Mouse (Mus musculus) stomach, postnatal 0 days (tissue): ENCODE measurements around the gene Prss33. TPM values are rescaled to one million over a fixed set of nuclear protein-coding genes. Genes with fewer than 3 reads are reported as not detected.

Source experiments
- ATAC-seq: fragments of 200-750 bp; cut with Nextera tagmentation; 2 replicates; pipeline ENCODE4 v1.8.0; 2017; ENCODE audit not compliant: low FRiP score, low TSS enrichment
- DNase-seq: peaks from one replicate; pipeline ENCODE4 v3.0.0-alpha.2; 2016; ENCODE audit warnings: low spot score
- H3K27ac ChIP-seq: fragments of 300-500 bp; sonication (generic); replicated peaks from 2 replicates; pipeline ENCODE4 v1.5.1; 2014; ENCODE audit warnings: mild to moderate bottlenecking, control low read depth
- H3K27me3 ChIP-seq: fragments of 300-500 bp; sonication (generic); 2 replicates; pipeline ENCODE4 v1.6.1; 2014; ENCODE audit warnings: low read length; ENCODE audit not compliant: control insufficient read depth, insufficient read depth
- H3K36me3 ChIP-seq: fragments of 300-500 bp; sonication (generic); 2 replicates; pipeline ENCODE4 v1.6.1; 2014; ENCODE audit warnings: low read length, mixed read lengths; ENCODE audit not compliant: control insufficient read depth, insufficient read depth
- H3K4me1 ChIP-seq: fragments of 300-500 bp; sonication (generic); replicated peaks from 2 replicates; pipeline ENCODE4 v1.6.1; 2014; ENCODE audit warnings: antibody characterized with exemption; ENCODE audit not compliant: control insufficient read depth, insufficient read depth
- H3K4me2 ChIP-seq: fragments of 300-500 bp; sonication (generic); replicated peaks from 2 replicates; pipeline ENCODE4 v1.6.1; 2014; ENCODE audit warnings: low read depth, mild to moderate bottlenecking, control low read depth, moderate library complexity
- H3K4me3 ChIP-seq: fragments of 300-500 bp; sonication (generic); 2 replicates; pipeline ENCODE4 v1.5.1; 2014; ENCODE audit warnings: low read depth, low read length, control low read depth
- H3K9ac ChIP-seq: fragments of 300-500 bp; sonication (generic); 2 replicates; pipeline ENCODE4 v1.6.1; 2014; ENCODE audit warnings: mild to moderate bottlenecking, low read length, control low read depth, mixed read lengths
- H3K9me3 ChIP-seq: fragments of 300-500 bp; sonication (generic); 2 replicates; pipeline ENCODE4 v1.6.1; 2016; ENCODE audit warnings: low read length; ENCODE audit not compliant: control insufficient read depth
- CTCF ChIP-seq: IDR thresholded peaks from 2 replicates; pipeline ENCODE4 v1.5.1; 2016; ENCODE audit warnings: antibody characterized with exemption, low read depth, mild to moderate bottlenecking, moderate library complexity
- EP300 ChIP-seq: optimal IDR thresholded peaks from 2 replicates; pipeline ENCODE3; 2016; ENCODE audit warnings: antibody characterized with exemption
- WGBS: fragments of 180-500 bp; shearing (Covaris S2); extraction: QIAGEN DNeasy Blood & Tissue Kit; methylation state at CpG from one replicate; pipeline ENCODE4 v1.1.7; 2014; 5-methylcytosine and 5-hydroxymethylcytosine counted together
- polyA plus RNA-seq: library from polyadenylated mRNA; unstranded; fragments of >200 nt; fragmentation: Nextera tagmentation; extraction: Ambion mirVana; gene quantifications from 2 replicates; pipeline ENCODE4 v1.2.1, GENCODE M21; 2015

Prss33 gene
- polyA plus RNA-seq, 1 experiment from 2014 or later = not detected

DNA sequence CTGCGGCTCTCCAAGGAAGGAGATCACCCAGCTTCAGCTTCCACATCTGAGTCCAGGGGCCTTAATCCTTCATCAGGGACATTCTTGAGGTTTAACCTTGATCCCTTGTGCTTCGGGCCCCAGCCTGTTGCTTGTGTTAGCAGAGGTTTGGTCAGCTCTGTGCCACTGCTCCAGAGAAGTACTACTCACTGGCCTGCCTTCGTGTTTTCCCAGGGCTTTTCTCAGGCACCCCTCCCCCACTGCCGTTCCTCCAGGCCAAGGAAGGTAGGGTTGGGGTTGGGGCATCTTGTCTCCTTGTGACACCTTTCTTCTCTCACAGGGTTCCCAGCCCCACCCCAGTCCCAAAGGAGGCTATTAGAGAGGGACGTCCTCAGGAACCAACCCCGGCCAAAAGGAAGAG, 13.8 kb downstream of the Prss33 start:
- Histone ChIP-seq H3K4me1 (no peaks in the 10 kb centered on the region), H3K9me3 (peaks cover 7% of the 10 kb centered on the region; the same call in 1 of the 2 replicates), H3K4me2 (no peak overlapping the region), H3K4me3 (no peak overlapping the region), H3K9ac (no peak overlapping the region), H3K27ac (no peak overlapping the region), H3K36me3 (peaks cover 61% of the 10 kb centered on the region), H3K27me3 (no peaks in the 10 kb centered on the region)
- ATAC-seq (no peak), DNase-seq (no peak)
- WGBS = 61% methylated on average over 6 of the region's 6 CpGs
- TF ChIP-seq CTCF (no peak), EP300 (no peak)

DNA sequence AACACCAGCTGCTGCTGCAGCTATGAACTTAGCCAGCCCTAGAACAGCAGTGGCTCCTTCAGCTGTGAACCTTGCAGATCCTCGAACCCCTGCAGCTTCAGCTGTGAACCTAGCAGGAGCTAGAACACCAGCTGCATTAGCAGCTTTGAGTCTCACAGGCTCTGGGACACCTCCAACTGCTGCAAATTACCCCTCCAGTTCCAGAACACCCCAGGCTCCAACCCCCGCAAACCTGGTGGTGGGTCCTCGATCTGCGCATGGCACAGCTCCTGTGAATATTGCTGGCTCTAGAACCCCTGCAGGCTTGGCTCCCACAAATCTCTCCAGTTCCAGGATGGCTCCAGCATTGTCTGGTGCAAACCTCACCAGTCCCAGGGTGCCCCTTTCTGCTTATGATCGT, 15.1 kb downstream of the Prss33 start:
- DNase-seq (no peak), ATAC-seq (no peak)
- peaks cover 75% of the 10 kb centered on the region for H3K36me3 ChIP-seq
- H3K4me3 ChIP-seq = no peak overlapping the region
- no peak overlapping the region for H3K9ac ChIP-seq
- H3K9me3 ChIP-seq = peaks cover 7% of the 10 kb centered on the region; the same call in 1 of the 2 replicates
- no peak overlapping the region for H3K4me2 ChIP-seq
- H3K27ac ChIP-seq = no peak overlapping the region
- WGBS = 91% methylated on average over 5 of the region's 5 CpGs
- no peaks in the 10 kb centered on the region for H3K4me1 ChIP-seq
- no peak for TF ChIP-seq CTCF
- no peak for TF ChIP-seq EP300
- no peaks in the 10 kb centered on the region for H3K27me3 ChIP-seq

DNA sequence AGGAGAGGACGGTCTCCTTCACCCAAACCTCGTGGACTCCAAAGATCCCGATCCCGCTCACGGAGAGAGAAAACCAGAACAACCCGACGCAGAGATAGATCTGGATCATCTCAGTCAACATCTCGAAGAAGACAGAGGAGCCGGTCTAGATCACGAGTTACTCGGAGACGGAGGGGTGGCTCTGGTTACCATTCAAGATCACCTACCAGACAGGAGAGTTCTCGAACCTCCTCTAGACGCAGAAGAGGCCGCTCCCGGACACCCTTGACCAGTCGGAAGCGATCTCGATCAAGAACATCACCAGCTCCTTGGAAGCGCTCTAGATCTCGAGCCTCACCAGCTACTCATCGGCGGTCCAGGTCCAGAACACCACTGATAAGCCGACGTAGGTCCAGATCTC, 16.6 kb downstream of the Prss33 start:
- Histone ChIP-seq H3K9me3 (peaks cover 7% of the 10 kb centered on the region; the same call in 1 of the 2 replicates), H3K4me2 (no peak overlapping the region), H3K4me1 (no peaks in the 10 kb centered on the region), H3K27ac (no peak overlapping the region), H3K4me3 (no peak overlapping the region), H3K36me3 (peaks cover 80% of the 10 kb centered on the region), H3K27me3 (no peaks in the 10 kb centered on the region), H3K9ac (no peak overlapping the region)
- ATAC-seq = no peak
- 98% methylated on average over 25 of the region's 25 CpGs for WGBS
- no peak for DNase-seq
- TF ChIP-seq EP300 = no peak
- no peak for TF ChIP-seq CTCF

DNA sequence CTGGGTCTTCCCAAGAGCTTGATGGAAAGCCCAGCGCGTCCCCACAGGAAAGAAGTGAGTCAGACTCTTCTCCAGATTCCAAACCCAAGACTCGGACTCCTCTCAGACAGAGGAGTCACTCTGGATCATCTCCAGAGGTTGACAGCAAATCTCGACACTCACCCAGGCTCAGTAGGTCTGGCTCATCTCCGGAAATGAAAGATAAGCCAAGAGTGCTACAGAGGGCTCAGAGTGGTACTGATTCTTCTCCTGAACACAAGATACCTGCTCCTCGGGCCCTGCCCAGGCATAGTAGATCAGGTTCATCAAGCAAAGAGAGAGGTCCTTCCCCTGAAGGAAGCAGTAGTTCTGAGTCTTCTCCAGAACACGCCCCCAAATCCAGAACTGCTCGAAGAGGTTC, 17.3 kb downstream of the Prss33 start:
- Histone ChIP-seq H3K36me3 (peaks cover 82% of the 10 kb centered on the region), H3K9me3 (peaks cover 7% of the 10 kb centered on the region; the same call in 1 of the 2 replicates), H3K4me2 (no peak overlapping the region), H3K27ac (no peak overlapping the region), H3K9ac (no peak overlapping the region), H3K4me1 (no peaks in the 10 kb centered on the region), H3K27me3 (no peaks in the 10 kb centered on the region), H3K4me3 (no peak overlapping the region)
- TF ChIP-seq EP300 = no peak
- no peak for TF ChIP-seq CTCF
- ATAC-seq (no peak), DNase-seq (no peak)
- 98% methylated on average over 8 of the region's 8 CpGs for WGBS

DNA sequence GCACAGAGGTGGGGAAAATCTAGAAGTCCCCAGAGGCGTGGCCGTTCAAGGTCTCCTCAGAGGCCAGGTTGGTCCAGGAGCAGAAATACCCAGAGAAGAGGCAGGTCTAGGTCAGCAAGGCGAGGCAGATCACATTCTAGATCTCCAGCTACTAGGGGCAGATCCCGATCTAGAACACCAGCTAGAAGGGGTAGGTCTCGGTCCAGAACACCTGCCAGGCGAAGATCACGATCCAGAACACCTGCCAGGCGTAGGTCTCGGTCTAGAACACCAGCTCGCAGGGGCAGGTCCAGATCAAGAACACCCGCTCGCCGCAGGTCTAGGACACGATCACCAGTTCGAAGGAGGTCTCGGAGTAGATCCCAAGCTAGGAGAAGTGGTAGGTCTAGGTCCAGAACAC, 20.2 kb downstream of the Prss33 start:
- DNase-seq (no peak), ATAC-seq (no peak)
- TF ChIP-seq EP300 (no peak), CTCF (no peak)
- no peaks in the 10 kb centered on the region for H3K27me3 ChIP-seq
- no peak overlapping the region for H3K9ac ChIP-seq
- H3K27ac ChIP-seq = no peak overlapping the region
- peaks cover 7% of the 10 kb centered on the region; the same call in 1 of the 2 replicates for H3K9me3 ChIP-seq
- no peak overlapping the region for H3K4me3 ChIP-seq
- H3K36me3 ChIP-seq = peaks cover 73% of the 10 kb centered on the region
- no peak overlapping the region for H3K4me2 ChIP-seq
- WGBS = 98% methylated on average over 16 of the region's 16 CpGs
- no peaks in the 10 kb centered on the region for H3K4me1 ChIP-seq

DNA sequence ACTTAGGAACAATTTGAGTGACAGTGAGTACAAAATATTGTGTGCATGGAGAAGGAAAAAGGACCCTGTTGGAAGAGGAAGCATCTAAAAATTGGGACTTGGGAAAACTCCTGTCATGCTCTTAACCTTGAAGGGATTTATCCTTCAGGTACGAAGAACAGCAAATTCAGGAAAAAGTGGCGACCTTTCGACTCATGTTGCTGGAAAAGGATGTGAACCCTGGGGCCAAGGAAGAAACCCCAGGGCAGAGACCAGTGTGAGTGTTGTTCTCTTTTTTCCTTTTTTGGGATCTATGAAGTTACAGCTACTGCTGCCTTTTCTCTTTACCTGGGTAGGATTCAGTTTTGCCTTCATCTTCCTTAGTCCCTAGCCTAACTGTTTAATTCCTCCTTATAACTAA, 27.9 kb downstream of the Prss33 start:
- TF ChIP-seq EP300 = no peak
- TF ChIP-seq CTCF = no peak
- WGBS = 82% methylated on average over 3 of the region's 3 CpGs
- no peak overlapping the region for H3K9ac ChIP-seq
- H3K9me3 ChIP-seq = no peaks in the 10 kb centered on the region
- H3K4me3 ChIP-seq = no peak overlapping the region
- peaks cover 30% of the 10 kb centered on the region for H3K36me3 ChIP-seq
- peaks cover 3% of the 10 kb centered on the region; the same call in 1 of the 2 replicates for H3K4me1 ChIP-seq
- H3K27me3 ChIP-seq = no peaks in the 10 kb centered on the region
- no peak overlapping the region for H3K27ac ChIP-seq
- no peak for ATAC-seq
- DNase-seq = no peak
- H3K4me2 ChIP-seq = no peak overlapping the region
